Mouse (Mus musculus): ENCODE data around the gene Wwc1. TPM values are rescaled to one million over a fixed set of nuclear protein-coding genes. Genes with fewer than 3 reads are reported as not detected.

The Wwc1 gene
- polyA plus RNA-seq, 1 experiment from 2014 or later, result 13.2 TPM

GRCm38 (mm10) chr11:35899946-35900345 is 80.4 kb downstream of the Wwc1 start:
- no peak overlapping the region for H3K4me2 ChIP-seq
- WGBS, result 63% methylated on average over 9 of the region's 9 CpGs
- no peak overlapping the region for H3K4me3 ChIP-seq
- H3K9me3 ChIP-seq, result no peaks in the 10 kb centered on the region
- ATAC-seq (replicated peaks), result no peak
- no peaks in the 10 kb centered on the region; the same call in 1 of the 2 replicates for H3K27me3 ChIP-seq (replicated peaks)
- no peak overlapping the region for H3K27ac ChIP-seq
- H3K9ac ChIP-seq, result no peak overlapping the region
- H3K4me1 ChIP-seq, result peaks cover 5% of the 10 kb centered on the region; the same call in 1 of the 2 replicates
- H3K36me3 ChIP-seq (replicated peaks), result no peaks in the 10 kb centered on the region

- 22% methylated on average over 4 of the region's 4 CpGs for WGBS
- peak; percentile 60; the same call in 1 of the 2 replicates for ATAC-seq (replicated peaks)
These were observed 86.9 kb downstream of the Wwc1 start for GRCm38 (mm10) chr11:35893454-35893853.

GRCm38 (mm10) chr11:35893018-35893421 is 87.3 kb downstream of the Wwc1 start:
- no peak overlapping the region for H3K4me3 ChIP-seq
- H3K27me3 ChIP-seq (replicated peaks), result no peaks in the 10 kb centered on the region; the same call in 1 of the 2 replicates
- H3K9me3 ChIP-seq, result no peaks in the 10 kb centered on the region
- H3K9ac ChIP-seq, result no peak overlapping the region
- H3K27ac ChIP-seq, result peak overlapping the region; percentile 63
- no peak overlapping the region for H3K4me2 ChIP-seq
- peaks cover 23% of the 10 kb centered on the region for H3K4me1 ChIP-seq
- WGBS, result 28% methylated on average over 10 of the region's 10 CpGs
- no peaks in the 10 kb centered on the region for H3K36me3 ChIP-seq (replicated peaks)
- peak; percentile 44; the same call in 1 of the 2 replicates for ATAC-seq (replicated peaks)

More at GRCm38 (mm10) chr11:35893454-35893853, 86.9 kb downstream of the Wwc1 start:
- no peaks in the 10 kb centered on the region; the same call in 1 of the 2 replicates for H3K27me3 ChIP-seq (replicated peaks)
- H3K4me3 ChIP-seq, result no peak overlapping the region
- no peaks in the 10 kb centered on the region for H3K36me3 ChIP-seq (replicated peaks)
- no peak overlapping the region for H3K4me2 ChIP-seq
- H3K9me3 ChIP-seq, result no peaks in the 10 kb centered on the region
- peaks cover 23% of the 10 kb centered on the region for H3K4me1 ChIP-seq
- no peak overlapping the region for H3K9ac ChIP-seq
- peak overlapping the region; percentile 63 for H3K27ac ChIP-seq

- peak overlapping the region; percentile 63; the same call in 1 of the 2 replicates for H3K27ac ChIP-seq
- no peak for ATAC-seq (replicated peaks)
These were observed 88.0 kb downstream of the Wwc1 start for GRCm38 (mm10) chr11:35892293-35892692.

GRCm38 (mm10) chr11:35888790-35889189 is 91.5 kb downstream of the Wwc1 start:
- no peak for ATAC-seq (replicated peaks)
- Histone ChIP-seq H3K4me1 (peaks cover 16% of the 10 kb centered on the region), H3K4me2 (no peak overlapping the region), H3K36me3 (replicated peaks) (no peaks in the 10 kb centered on the region), H3K27me3 (replicated peaks) (no peaks in the 10 kb centered on the region), H3K9me3 (no peaks in the 10 kb centered on the region), H3K4me3 (no peak overlapping the region), H3K27ac (peak overlapping the region; percentile 19; the same call in 1 of the 2 replicates), H3K9ac (no peak overlapping the region)
- 27% methylated on average over 8 of the region's 8 CpGs for WGBS

More at GRCm38 (mm10) chr11:35892293-35892692, 88.0 kb downstream of the Wwc1 start:
- Histone ChIP-seq H3K9me3 (no peaks in the 10 kb centered on the region), H3K4me1 (peaks cover 23% of the 10 kb centered on the region), H3K4me2 (no peak overlapping the region), H3K27me3 (replicated peaks) (no peaks in the 10 kb centered on the region; the same call in 1 of the 2 replicates), H3K4me3 (no peak overlapping the region), H3K36me3 (replicated peaks) (no peaks in the 10 kb centered on the region), H3K9ac (no peak overlapping the region)
- WGBS, result 60% methylated on average over 9 of the region's 9 CpGs

- Histone ChIP-seq H3K4me1 (peaks cover 10% of the 10 kb centered on the region), H3K27ac (no peak overlapping the region), H3K9ac (no peak overlapping the region), H3K4me3 (no peak overlapping the region), H3K4me2 (no peak overlapping the region), H3K36me3 (replicated peaks) (no peaks in the 10 kb centered on the region), H3K27me3 (replicated peaks) (no peaks in the 10 kb centered on the region), H3K9me3 (no peaks in the 10 kb centered on the region)
- 95% methylated on average over 6 of the region's 6 CpGs for WGBS
- no peak for ATAC-seq (replicated peaks)
These were observed 97.5 kb downstream of the Wwc1 start for GRCm38 (mm10) chr11:35882777-35883176.

- Histone ChIP-seq H3K4me2 (no peak overlapping the region), H3K36me3 (replicated peaks) (no peaks in the 10 kb centered on the region), H3K4me1 (peaks cover 34% of the 10 kb centered on the region), H3K9me3 (no peaks in the 10 kb centered on the region), H3K4me3 (no peak overlapping the region), H3K9ac (no peak overlapping the region), H3K27ac (no peak overlapping the region), H3K27me3 (replicated peaks) (no peaks in the 10 kb centered on the region)
- no peak for ATAC-seq (replicated peaks)
- WGBS, result 46% methylated on average over 4 of the region's 4 CpGs
These were observed 101.8 kb downstream of the Wwc1 start for GRCm38 (mm10) chr11:35878559-35878897.

GRCm38 (mm10) chr11:35877651-35878558 is 102.4 kb downstream of the Wwc1 start:
- Histone ChIP-seq H3K4me1 (peaks cover 36% of the 10 kb centered on the region), H3K27me3 (replicated peaks) (no peaks in the 10 kb centered on the region), H3K9me3 (no peaks in the 10 kb centered on the region), H3K4me2 (no peak overlapping the region), H3K4me3 (no peak overlapping the region), H3K27ac (0 out of 2 replicates have a peak overlapping the region, but pooled peaks have one; percentile 14), H3K36me3 (replicated peaks) (no peaks in the 10 kb centered on the region), H3K9ac (no peak overlapping the region)
- 53% methylated on average over 14 of the region's 14 CpGs for WGBS
- ATAC-seq (replicated peaks), result peak; percentile 48

- H3K4me2 ChIP-seq, result peak overlapping the region; percentile 40
- peak overlapping the region; percentile 58 for H3K27ac ChIP-seq
- WGBS, result 14% methylated on average over 21 of the region's 21 CpGs
- no peak overlapping the region for H3K4me3 ChIP-seq
- H3K9ac ChIP-seq, result no peak overlapping the region
- ATAC-seq (replicated peaks), result peak; percentile 76
- peaks cover 33% of the 10 kb centered on the region for H3K4me1 ChIP-seq
- no peaks in the 10 kb centered on the region for H3K9me3 ChIP-seq
- no peaks in the 10 kb centered on the region for H3K27me3 ChIP-seq (replicated peaks)
- H3K36me3 ChIP-seq (replicated peaks), result no peaks in the 10 kb centered on the region
These were observed 106.6 kb downstream of the Wwc1 start for GRCm38 (mm10) chr11:35873624-35874244.

- H3K27me3 ChIP-seq (replicated peaks), result no peaks in the 10 kb centered on the region
- peaks cover 31% of the 10 kb centered on the region for H3K4me1 ChIP-seq
- no peak for ATAC-seq (replicated peaks)
- H3K27ac ChIP-seq, result no peak overlapping the region
- no peak overlapping the region for H3K4me2 ChIP-seq
- no peaks in the 10 kb centered on the region for H3K9me3 ChIP-seq
- H3K9ac ChIP-seq, result no peak overlapping the region
- no peak overlapping the region for H3K4me3 ChIP-seq
- 0 out of 2 replicates have a peak, but pooled peaks cover 4% of the 10 kb centered on the region for H3K36me3 ChIP-seq (replicated peaks)
- 94% methylated on average over 9 of the region's 9 CpGs for WGBS
These were observed 109.4 kb downstream of the Wwc1 start for GRCm38 (mm10) chr11:35870961-35871360.

GRCm38 (mm10) chr11:35866140-35866539 is 114.2 kb downstream of the Wwc1 start:
- ATAC-seq (replicated peaks), result no peak
- Histone ChIP-seq H3K27ac (peak overlapping the region; percentile 91), H3K4me3 (no peak overlapping the region), H3K4me2 (no peak overlapping the region), H3K9ac (no peak overlapping the region), H3K36me3 (replicated peaks) (0 out of 2 replicates have a peak, but pooled peaks cover 4% of the 10 kb centered on the region), H3K4me1 (peaks cover 34% of the 10 kb centered on the region), H3K9me3 (no peaks in the 10 kb centered on the region), H3K27me3 (replicated peaks) (no peaks in the 10 kb centered on the region)
- WGBS, result 20% methylated on average over 7 of the region's 7 CpGs

- no peak overlapping the region for H3K4me3 ChIP-seq
- H3K4me1 ChIP-seq, result peaks cover 34% of the 10 kb centered on the region
- 0 out of 2 replicates have a peak, but pooled peaks cover 4% of the 10 kb centered on the region for H3K36me3 ChIP-seq (replicated peaks)
- no peaks in the 10 kb centered on the region for H3K27me3 ChIP-seq (replicated peaks)
- peak; percentile 92 for ATAC-seq (replicated peaks)
- H3K27ac ChIP-seq, result peak overlapping the region; percentile 91
- peak overlapping the region; percentile 30 for H3K4me2 ChIP-seq
- no peaks in the 10 kb centered on the region for H3K9me3 ChIP-seq
- WGBS, result 7% methylated on average over 9 of the region's 9 CpGs
- H3K9ac ChIP-seq, result no peak overlapping the region
These were observed 115.2 kb downstream of the Wwc1 start for GRCm38 (mm10) chr11:35864981-35865604.

Data from midbrain, embryonic 15.5 days (tissue).